Mouse (Mus musculus) large intestine, adult 2 months (tissue): Measurements from ENCODE around the gene Dynll1. TPM values are rescaled to one million over a fixed set of nuclear protein-coding genes. Genes with fewer than 3 reads are reported as not detected.
A peak's percentile ranks its signal among the peaks of the same experiment; 100 is the strongest.
"Not testable (repeated sequence)": the region's sequence is repeated elsewhere in the genome, so short reads cannot be mapped to it uniquely, and the experiment has no call there.

ENCODE experiments used
- DNase-seq: peaks from one replicate; pipeline ENCODE4 v3.0.0-alpha.2; 2012; ENCODE audit warnings: low read depth, low spot score
- WGBS: fragments of 180-500 bp; shearing (Covaris S2); methylation state at CpG from one replicate; pipeline ENCODE4 v1.1.7; 2018; 5-methylcytosine and 5-hydroxymethylcytosine counted together
- polyA plus RNA-seq: library from polyadenylated mRNA; depleted of rRNA; stranded (reverse); fragments of >200 nt; gene quantifications from 2 replicates; pipeline ENCODE4 v1.2.3, GENCODE M21; 2012

Gene Dynll1
- polyA plus RNA-seq, 1 experiment, result 222 TPM

- 30% methylated on average over 5 of the region's 5 CpGs for WGBS
- peak; percentile 80 for DNase-seq
Measured at GRCm38 (mm10) chr5:115313668-115313943, 12.8 kb upstream of the Dynll1 start.

- WGBS, result 31% methylated on average over 10 of the region's 10 CpGs
- DNase-seq, result no peak
Measured at GRCm38 (mm10) chr5:115312816-115313667, 12.2 kb upstream of the Dynll1 start.

GRCm38 (mm10) chr5:115312354-115312753 lies 11.6 kb upstream of the Dynll1 start:
- 43% methylated on average over 4 of the region's 4 CpGs for WGBS
- DNase-seq, result no peak

- 75% methylated on average over 4 of the region's 7 CpGs for WGBS
- DNase-seq, result not testable (repeated sequence)
Measured at GRCm38 (mm10) chr5:115302190-115302589, 1.4 kb upstream of the Dynll1 start.

GRCm38 (mm10) chr5:115301615-115302014 lies 816 bp upstream of the Dynll1 start:
- 16% methylated on average over 13 of the region's 13 CpGs for WGBS
- no peak for DNase-seq

GRCm38 (mm10) chr5:115300035-115300744 lies 609 bp downstream of the Dynll1 start:
- 1% methylated on average over 46 of the region's 46 CpGs for WGBS
- DNase-seq, result no peak

GRCm38 (mm10) chr5:115296347-115296746 lies 4.5 kb downstream of the Dynll1 start:
- peak; percentile 58 for DNase-seq
- WGBS, result 27% methylated on average over 10 of the region's 10 CpGs

- WGBS, result 93% methylated on average over 8 of the region's 8 CpGs
- no peak for DNase-seq
Measured at GRCm38 (mm10) chr5:115294173-115294572, 6.6 kb downstream of the Dynll1 start.

GRCm38 (mm10) chr5:115284735-115285134 lies 16.1 kb downstream of the Dynll1 start:
- 87% methylated on average over 3 of the region's 3 CpGs for WGBS
- DNase-seq, result no peak

GRCm38 (mm10) chr5:115280050-115280687 lies 20.6 kb downstream of the Dynll1 start:
- WGBS, result under 1% methylated on average over 17 of the region's 17 CpGs
- no peak for DNase-seq

- WGBS, result 2% methylated on average over 45 of the region's 45 CpGs
- DNase-seq, result no peak
Measured at GRCm38 (mm10) chr5:115279226-115280049, 21.4 kb downstream of the Dynll1 start, which contains the start of gene Coq5. Coq5 (plus strand) TSS chr5:115279666.

GRCm38 (mm10) chr5:115278785-115279184 lies 22.0 kb downstream of the Dynll1 start:
- no peak for DNase-seq
- WGBS, result 56% methylated on average over 2 of the region's 2 CpGs

- WGBS, result 66% methylated on average over 1 of the region's 1 CpGs
- DNase-seq, result no peak
Measured at GRCm38 (mm10) chr5:115278053-115278452, 22.7 kb downstream of the Dynll1 start.

GRCm38 (mm10) chr5:115275998-115276397 lies 24.8 kb downstream of the Dynll1 start:
- no peak for DNase-seq
- 53% methylated on average over 14 of the region's 14 CpGs for WGBS

GRCm38 (mm10) chr5:115274771-115275170 lies 26.0 kb downstream of the Dynll1 start:
- no peak for DNase-seq

GRCm38 (mm10) chr5:115274353-115274752 lies 26.4 kb downstream of the Dynll1 start:
- no peak for DNase-seq
- WGBS, result 57% methylated on average over 1 of the region's 1 CpGs

More at GRCm38 (mm10) chr5:115274771-115275170, 26.0 kb downstream of the Dynll1 start:
- WGBS, result 83% methylated on average over 1 of the region's 1 CpGs

- 78% methylated on average over 6 of the region's 6 CpGs for WGBS
Measured at GRCm38 (mm10) chr5:115273549-115274135, 27.2 kb downstream of the Dynll1 start.

GRCm38 (mm10) chr5:115272812-115273548 lies 27.8 kb downstream of the Dynll1 start, which contains the start of gene Rnf10:
Rnf10 (minus strand) TSS chr5:115272898.
- 13% methylated on average over 26 of the region's 26 CpGs for WGBS
- peak; percentile 81 for DNase-seq

More at GRCm38 (mm10) chr5:115273549-115274135, 27.2 kb downstream of the Dynll1 start:
- no peak for DNase-seq
